Mouse (Mus musculus) MEL (cell line): ENCODE measurements around the gene Grid1.

Source experiments
- CTCF ChIP-seq, 3 experiments: IDR thresholded peaks in 2 of 3; conservative IDR thresholded peaks in 1 of 3; 2 replicates each; pipeline ENCODE4 v1.5.1; 2011 to 2012; ENCODE audit warnings: low read length in 3 of 3, low read depth in 2 of 3, mild to moderate bottlenecking in 2 of 3, improper control_type of control experiment in 1 of 3, inconsistent platforms in 1 of 3, mixed read lengths in 1 of 3, moderate library complexity in 1 of 3; ENCODE audit not compliant: control insufficient read depth in 1 of 3, insufficient read depth in 1 of 3, poor library complexity in 1 of 3, severe bottlenecking in 1 of 3
- GABPA ChIP-seq: IDR thresholded peaks from 2 replicates; pipeline ENCODE4 v1.6.1; 2012; ENCODE audit warnings: low read depth, mild to moderate bottlenecking, inconsistent platforms, low read length, improper control_type of control experiment, moderate library complexity
- MAZ ChIP-seq: IDR thresholded peaks from 2 replicates; pipeline ENCODE4 v1.6.1; 2012; ENCODE audit warnings: low read depth, mild to moderate bottlenecking, inconsistent platforms, low read length, improper control_type of control experiment
- POLR2A ChIP-seq, 2 experiments: IDR thresholded peaks; 2 replicates each; pipeline ENCODE4 v1.6.1; 2011 to 2012; ENCODE audit warnings: low read length in 2 of 2, mild to moderate bottlenecking in 2 of 2, control low read depth in 1 of 2, improper control_type of control experiment in 1 of 2, low read depth in 1 of 2, moderate library complexity in 1 of 2; ENCODE audit not compliant: control insufficient read depth in 1 of 2, insufficient read depth in 1 of 2, poor library complexity in 1 of 2

- TF ChIP-seq MAZ = no peak
- TF ChIP-seq CTCF (IDR thresholded peaks at IDR 0.05 in 2 of 3, conservative IDR thresholded peaks at IDR 0.05 in 1 of 3; ENCODE audit: control insufficient read depth in 1 of 3, insufficient read depth in 1 of 3, low read depth in 2 of 3, low read length in 3 of 3, poor library complexity in 1 of 3, severe bottlenecking in 1 of 3) = no peak
- no peak for TF ChIP-seq GABPA
- no peak for TF ChIP-seq POLR2A (IDR thresholded peaks at IDR 0.05; ENCODE audit: control insufficient read depth in 1 of 2, insufficient read depth in 1 of 2, low read depth in 1 of 2, low read length in 2 of 2, poor library complexity in 1 of 2)
These were observed 378.5 kb downstream of the Grid1 start for GRCm38 (mm10) chr14:35198447-35198846.
